Mouse (Mus musculus) embryonic facial prominence, embryonic 13.5 days (tissue): ENCODE results near the gene Rsc1a1. TPM values are rescaled to one million over a fixed set of nuclear protein-coding genes. Genes with fewer than 3 reads are reported as not detected.

Experiments used
- ATAC-seq: fragments of 200-750 bp; cut with Nextera tagmentation; 2 replicates; pipeline ENCODE4 v1.8.0; 2017; ENCODE audit warnings: low read depth; ENCODE audit not compliant: insufficient number of reproducible peaks, insufficient read depth, low FRiP score, low TSS enrichment
- H3K27ac ChIP-seq: fragments of 300-500 bp; sonication (generic); 2 replicates; pipeline ENCODE4 v1.5.1; 2015; ENCODE audit warnings: moderate library complexity, mild to moderate bottlenecking, inconsistent platforms
- H3K27me3 ChIP-seq: fragments of 300-500 bp; sonication (generic); 2 replicates; pipeline ENCODE4 v1.6.1; 2015; ENCODE audit warnings: mild to moderate bottlenecking, inconsistent platforms
- H3K36me3 ChIP-seq: fragments of 300-500 bp; sonication (generic); 2 replicates; pipeline ENCODE4 v1.6.1; 2015; ENCODE audit warnings: mild to moderate bottlenecking, inconsistent platforms
- H3K4me1 ChIP-seq: fragments of 300-500 bp; sonication (generic); 2 replicates; pipeline ENCODE4 v1.6.1; 2015; ENCODE audit warnings: inconsistent platforms
- H3K4me2 ChIP-seq: fragments of 300-500 bp; sonication (generic); 2 replicates; pipeline ENCODE4 v1.6.1; 2015; ENCODE audit warnings: moderate library complexity, mild to moderate bottlenecking, inconsistent platforms
- H3K4me3 ChIP-seq: fragments of 300-500 bp; sonication (generic); 2 replicates; pipeline ENCODE4 v1.5.1; 2015; ENCODE audit warnings: mild to moderate bottlenecking, inconsistent platforms
- H3K9ac ChIP-seq: fragments of 300-500 bp; sonication (generic); 2 replicates; pipeline ENCODE4 v1.6.1; 2015; ENCODE audit warnings: mild to moderate bottlenecking, inconsistent platforms
- H3K9me3 ChIP-seq: fragments of 300-500 bp; sonication (generic); 2 replicates; pipeline ENCODE4 v1.6.1; 2016; ENCODE audit warnings: inconsistent platforms
- WGBS: fragments of 180-500 bp; shearing (Covaris S2); methylation state at CpG from one replicate; pipeline ENCODE4 v1.1.7; 2015; ENCODE audit warnings: mixed read lengths; 5-methylcytosine and 5-hydroxymethylcytosine counted together
- polyA plus RNA-seq: library from polyadenylated mRNA; unstranded; fragments of >200 nt; fragmentation: Nextera tagmentation; extraction: Ambion mirVana; gene quantifications from 2 replicates; pipeline ENCODE4 v1.2.1, GENCODE M21; 2015

Rsc1a1 gene
- polyA plus RNA-seq, 1 experiment from 2014 or later, result not detected

GRCm38 (mm10) chr4:141664011-141664745, 21.2 kb downstream of the Rsc1a1 start:
- H3K4me3 ChIP-seq, result peak overlapping the region; percentile 87
- peak overlapping the region; percentile 93 for H3K9ac ChIP-seq
- under 1% methylated on average over 53 of the region's 60 CpGs for WGBS

GRCm38 (mm10) chr4:141663122-141663931, 22.1 kb downstream of the Rsc1a1 start:
- ATAC-seq, result no peak
- WGBS, result 3% methylated on average over 46 of the region's 47 CpGs
- H3K27ac ChIP-seq, result peak overlapping the region; percentile 78

More at GRCm38 (mm10) chr4:141664011-141664745, 21.2 kb downstream of the Rsc1a1 start:
- Histone ChIP-seq H3K4me2 (peak overlapping the region; percentile 92), H3K4me1 (peaks cover 23% of the 10 kb centered on the region), H3K36me3 (peaks cover 30% of the 10 kb centered on the region), H3K9me3 (no peaks in the 10 kb centered on the region), H3K27me3 (no peaks in the 10 kb centered on the region), H3K27ac (peak overlapping the region; percentile 78)
- ATAC-seq, result peak; percentile 80

GRCm38 (mm10) chr4:141660884-141661283, 24.5 kb downstream of the Rsc1a1 start:
- no peak overlapping the region for H3K4me3 ChIP-seq
- WGBS, result 90% methylated on average over 11 of the region's 11 CpGs
- H3K4me1 ChIP-seq, result peaks cover 21% of the 10 kb centered on the region
- peaks cover 55% of the 10 kb centered on the region for H3K36me3 ChIP-seq
- no peaks in the 10 kb centered on the region for H3K27me3 ChIP-seq
- no peaks in the 10 kb centered on the region for H3K9me3 ChIP-seq
- H3K27ac ChIP-seq, result no peak overlapping the region
- no peak overlapping the region for H3K4me2 ChIP-seq
- no peak overlapping the region for H3K9ac ChIP-seq
- ATAC-seq, result no peak

More at GRCm38 (mm10) chr4:141663122-141663931, 22.1 kb downstream of the Rsc1a1 start:
- peaks cover 38% of the 10 kb centered on the region for H3K36me3 ChIP-seq
- H3K9me3 ChIP-seq, result no peaks in the 10 kb centered on the region
- H3K27me3 ChIP-seq, result no peaks in the 10 kb centered on the region
- peak overlapping the region; percentile 87 for H3K4me3 ChIP-seq
- H3K4me2 ChIP-seq, result peak overlapping the region; percentile 92
- H3K9ac ChIP-seq, result peak overlapping the region; percentile 93
- H3K4me1 ChIP-seq, result peaks cover 23% of the 10 kb centered on the region

GRCm38 (mm10) chr4:141659739-141660138, 25.7 kb downstream of the Rsc1a1 start:
- Histone ChIP-seq H3K27me3 (no peaks in the 10 kb centered on the region), H3K4me3 (no peak overlapping the region), H3K4me1 (peaks cover 17% of the 10 kb centered on the region), H3K27ac (no peak overlapping the region), H3K9me3 (no peaks in the 10 kb centered on the region), H3K4me2 (no peak overlapping the region), H3K36me3 (peaks cover 60% of the 10 kb centered on the region), H3K9ac (no peak overlapping the region)
- ATAC-seq, result no peak
- 38% methylated on average over 4 of the region's 4 CpGs for WGBS

GRCm38 (mm10) chr4:141658846-141659484, 26.4 kb downstream of the Rsc1a1 start:
- H3K4me2 ChIP-seq, result no peak overlapping the region
- peaks cover 65% of the 10 kb centered on the region for H3K36me3 ChIP-seq
- no peaks in the 10 kb centered on the region for H3K27me3 ChIP-seq
- ATAC-seq, result no peak
- H3K27ac ChIP-seq, result no peak overlapping the region
- no peaks in the 10 kb centered on the region for H3K9me3 ChIP-seq
- H3K9ac ChIP-seq, result no peak overlapping the region
- H3K4me1 ChIP-seq, result peaks cover 16% of the 10 kb centered on the region
- no peak overlapping the region for H3K4me3 ChIP-seq
- 84% methylated on average over 6 of the region's 6 CpGs for WGBS

DNA sequence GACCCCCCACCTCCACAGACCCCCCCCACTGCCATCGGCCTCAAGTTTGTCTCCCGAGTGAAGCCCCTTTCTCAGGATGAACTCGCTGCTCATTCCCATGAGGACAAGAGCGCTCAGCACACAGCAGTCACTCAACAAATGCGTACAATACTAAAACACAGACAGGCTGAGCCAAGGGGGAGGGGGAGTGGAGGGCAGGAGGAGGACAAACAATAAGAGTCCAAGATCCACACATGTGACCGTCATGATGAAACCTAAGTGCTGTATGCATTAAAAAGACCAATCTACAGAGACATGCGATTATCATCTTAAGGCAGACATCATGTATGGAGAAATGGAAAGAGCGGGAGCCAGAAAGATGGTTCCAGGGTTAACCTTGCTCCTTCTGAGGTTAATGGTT, 28.5 kb downstream of the Rsc1a1 start:
- Histone ChIP-seq H3K27me3 (no peaks in the 10 kb centered on the region), H3K36me3 (peaks cover 76% of the 10 kb centered on the region), H3K27ac (no peak overlapping the region), H3K4me1 (0 out of 2 replicates have a peak, but pooled peaks cover 7% of the 10 kb centered on the region), H3K9me3 (no peaks in the 10 kb centered on the region), H3K9ac (no peak overlapping the region), H3K4me2 (no peak overlapping the region), H3K4me3 (no peak overlapping the region)
- no peak for ATAC-seq
- 88% methylated on average over 8 of the region's 8 CpGs for WGBS

DNA sequence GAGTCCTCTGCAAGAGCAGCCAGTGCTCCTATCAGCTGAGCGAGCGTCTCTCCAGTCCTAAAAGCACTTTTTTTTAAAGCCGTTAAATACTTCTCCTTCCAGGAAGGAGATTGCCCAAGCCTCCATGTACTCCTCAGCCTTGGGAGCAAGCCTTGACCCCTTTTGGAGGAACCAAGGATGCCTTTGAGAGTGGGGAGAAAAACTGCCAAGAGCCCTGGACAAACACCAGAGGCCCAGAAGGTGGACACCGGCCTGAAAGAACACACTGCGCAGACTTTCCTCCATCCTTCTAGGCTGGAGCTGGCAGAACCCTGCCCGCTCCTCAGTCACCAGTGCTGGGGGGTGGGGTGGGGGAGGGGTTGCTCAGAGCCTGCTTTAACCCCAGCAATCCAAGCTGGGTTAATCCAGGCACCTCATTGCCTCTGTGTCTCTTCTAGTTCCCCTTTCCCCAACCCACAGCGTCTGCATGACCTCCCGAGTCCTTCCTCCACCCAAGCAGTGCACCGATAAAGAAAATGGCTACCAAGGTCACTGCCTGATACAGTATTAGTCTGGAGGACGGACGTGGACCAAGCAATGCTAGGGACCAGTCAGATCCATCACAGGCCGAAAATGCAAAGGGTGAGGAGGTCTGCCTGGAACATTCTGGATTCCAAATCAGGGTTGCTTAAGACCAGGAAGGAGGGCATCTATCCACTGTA, 29.3 kb downstream of the Rsc1a1 start:
- no peak overlapping the region for H3K27ac ChIP-seq
- H3K9me3 ChIP-seq, result no peaks in the 10 kb centered on the region
- 0 out of 2 replicates have a peak, but pooled peaks cover 11% of the 10 kb centered on the region for H3K4me1 ChIP-seq
- no peak overlapping the region for H3K4me2 ChIP-seq
- H3K9ac ChIP-seq, result no peak overlapping the region
- H3K36me3 ChIP-seq, result peaks cover 75% of the 10 kb centered on the region
- ATAC-seq, result no peak
- H3K27me3 ChIP-seq, result no peaks in the 10 kb centered on the region
- no peak overlapping the region for H3K4me3 ChIP-seq
- 88% methylated on average over 12 of the region's 12 CpGs for WGBS

DNA sequence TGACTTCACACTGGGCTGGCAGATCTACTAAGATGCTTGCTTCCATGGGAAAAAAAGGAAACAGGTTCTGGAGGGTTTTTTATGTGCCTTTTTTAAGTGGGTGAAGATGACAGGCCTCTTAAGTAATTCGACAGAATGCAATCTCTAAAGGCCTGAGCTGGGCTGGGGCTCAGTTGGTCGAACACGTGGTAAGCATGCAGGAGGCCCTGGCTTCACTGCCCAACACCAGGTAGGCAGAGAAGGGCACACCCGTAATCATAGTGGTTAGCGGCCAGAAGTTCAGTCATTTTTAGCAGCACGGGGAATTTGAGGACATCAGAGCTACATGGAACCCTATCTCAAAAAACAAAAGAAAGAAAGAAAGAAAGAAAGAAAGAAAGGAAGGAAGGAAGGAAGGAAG, 30.9 kb downstream of the Rsc1a1 start:
- H3K27me3 ChIP-seq, result no peaks in the 10 kb centered on the region
- no peak for ATAC-seq
- H3K9me3 ChIP-seq, result no peaks in the 10 kb centered on the region
- H3K27ac ChIP-seq, result 0 out of 2 replicates have a peak overlapping the region, but pooled peaks have one; percentile 39
- H3K4me3 ChIP-seq, result no peak overlapping the region
- 91% methylated on average over 6 of the region's 6 CpGs for WGBS
- H3K4me1 ChIP-seq, result peaks cover 13% of the 10 kb centered on the region
- H3K4me2 ChIP-seq, result no peak overlapping the region
- no peak overlapping the region for H3K9ac ChIP-seq
- H3K36me3 ChIP-seq, result peaks cover 60% of the 10 kb centered on the region

DNA sequence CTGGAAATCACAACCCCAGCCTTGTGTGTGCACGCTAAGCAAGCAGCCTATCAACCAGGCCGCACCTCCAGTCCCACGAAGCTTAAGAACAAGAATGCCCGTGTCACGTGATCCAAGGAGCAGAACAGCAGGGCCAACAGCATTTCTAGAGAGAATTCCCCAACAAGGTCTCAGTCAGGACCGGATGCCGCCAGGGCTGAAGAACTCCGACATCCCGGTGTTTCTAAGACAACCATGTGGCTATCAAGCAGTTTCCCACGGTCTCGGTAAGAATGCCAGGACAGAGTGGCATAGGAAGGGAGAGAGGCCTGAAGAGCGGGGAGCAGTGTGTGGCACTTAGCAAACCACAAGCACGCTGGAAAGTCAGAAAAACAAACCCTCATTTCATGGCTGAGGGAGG, 31.6 kb downstream of the Rsc1a1 start:
- WGBS, result 87% methylated on average over 13 of the region's 13 CpGs
- Histone ChIP-seq H3K36me3 (peaks cover 59% of the 10 kb centered on the region), H3K4me1 (peaks cover 19% of the 10 kb centered on the region), H3K27ac (no peak overlapping the region), H3K27me3 (no peaks in the 10 kb centered on the region), H3K9ac (no peak overlapping the region), H3K4me3 (no peak overlapping the region), H3K9me3 (no peaks in the 10 kb centered on the region), H3K4me2 (no peak overlapping the region)
- no peak for ATAC-seq

- H3K4me3 ChIP-seq, result no peak overlapping the region
- H3K9me3 ChIP-seq, result no peaks in the 10 kb centered on the region
- H3K9ac ChIP-seq, result no peak overlapping the region
- no peak overlapping the region for H3K4me2 ChIP-seq
- H3K27me3 ChIP-seq, result no peaks in the 10 kb centered on the region
- no peak overlapping the region for H3K27ac ChIP-seq
- H3K36me3 ChIP-seq, result peaks cover 55% of the 10 kb centered on the region
- WGBS, result 90% methylated on average over 8 of the region's 8 CpGs
- peaks cover 21% of the 10 kb centered on the region for H3K4me1 ChIP-seq
- ATAC-seq, result no peak
Observed at GRCm38 (mm10) chr4:141653044-141653443, 32.4 kb downstream of the Rsc1a1 start.

- no peaks in the 10 kb centered on the region for H3K9me3 ChIP-seq
- no peaks in the 10 kb centered on the region for H3K27me3 ChIP-seq
- H3K27ac ChIP-seq, result no peak overlapping the region
- H3K4me2 ChIP-seq, result no peak overlapping the region
- no peak overlapping the region for H3K9ac ChIP-seq
- 89% methylated on average over 10 of the region's 10 CpGs for WGBS
- no peak overlapping the region for H3K4me3 ChIP-seq
- H3K36me3 ChIP-seq, result peaks cover 57% of the 10 kb centered on the region
- ATAC-seq, result no peak
- H3K4me1 ChIP-seq, result peaks cover 21% of the 10 kb centered on the region
Observed at GRCm38 (mm10) chr4:141651944-141652343, 33.5 kb downstream of the Rsc1a1 start.
